Mouse (Mus musculus) lung, adult 2 months (tissue): Measurements from ENCODE around the gene Tmtc1. TPM values are rescaled to one million over a fixed set of nuclear protein-coding genes. Genes with fewer than 3 reads are reported as not detected.

Experiments used
- DNase-seq: peaks from one replicate; pipeline ENCODE4 v3.0.0; 2022
- H3K4me1 ChIP-seq: fragments of 200-500 bp; 2 replicates; pipeline ENCODE4 v1.6.1; 2011; ENCODE audit warnings: low read length; ENCODE audit not compliant: control insufficient read depth, insufficient read depth
- H3K4me3 ChIP-seq: fragments of 200-500 bp; replicated peaks from 2 replicates; pipeline ENCODE3; 2011; ENCODE audit warnings: low read depth, mild to moderate bottlenecking, control low read depth, low read length; ENCODE audit errors: extremely low read depth
- CTCF ChIP-seq: fragments of 200-500 bp; IDR thresholded peaks from 2 replicates; pipeline ENCODE4 v1.5.1; 2011; ENCODE audit warnings: mild to moderate bottlenecking, low read length, control low read depth; ENCODE audit not compliant: insufficient read depth
- POLR2A ChIP-seq: fragments of 200-500 bp; IDR thresholded peaks from 2 replicates; pipeline ENCODE4 v1.6.1; 2011; ENCODE audit warnings: low read depth, mild to moderate bottlenecking, control low read depth, low read length, borderline replicate concordance; ENCODE audit errors: extremely low read depth
- WGBS: fragments of 180-500 bp; shearing (Covaris S2); methylation state at CpG from one replicate; pipeline ENCODE4 v1.1.7; 2018; 5-methylcytosine and 5-hydroxymethylcytosine counted together
- polyA plus RNA-seq: library from polyadenylated mRNA; depleted of rRNA; stranded (reverse); fragments of >200 nt; gene quantifications from 2 replicates; pipeline ENCODE4 v1.2.3, GENCODE M21; 2012

Gene Tmtc1
- polyA plus RNA-seq, 1 experiment: 46.3 TPM

- TF ChIP-seq POLR2A: no peak
- TF ChIP-seq CTCF: no peak
- WGBS: 64% methylated on average over 3 of the region's 3 CpGs
- Histone ChIP-seq H3K4me1 (no peaks in the 10 kb centered on the region), H3K4me3 (no peak overlapping the region)
- DNase-seq: no peak
Measured at GRCm38 (mm10) chr6:148234105-148234828, 209.9 kb downstream of the Tmtc1 start.

GRCm38 (mm10) chr6:148227542-148227941 lies 216.6 kb downstream of the Tmtc1 start:
- no peaks in the 10 kb centered on the region for H3K4me1 ChIP-seq
- no peak for DNase-seq
- TF ChIP-seq POLR2A (no peak), CTCF (no peak)
- WGBS: 53% methylated on average over 3 of the region's 3 CpGs
- H3K4me3 ChIP-seq: no peak overlapping the region

DNA sequence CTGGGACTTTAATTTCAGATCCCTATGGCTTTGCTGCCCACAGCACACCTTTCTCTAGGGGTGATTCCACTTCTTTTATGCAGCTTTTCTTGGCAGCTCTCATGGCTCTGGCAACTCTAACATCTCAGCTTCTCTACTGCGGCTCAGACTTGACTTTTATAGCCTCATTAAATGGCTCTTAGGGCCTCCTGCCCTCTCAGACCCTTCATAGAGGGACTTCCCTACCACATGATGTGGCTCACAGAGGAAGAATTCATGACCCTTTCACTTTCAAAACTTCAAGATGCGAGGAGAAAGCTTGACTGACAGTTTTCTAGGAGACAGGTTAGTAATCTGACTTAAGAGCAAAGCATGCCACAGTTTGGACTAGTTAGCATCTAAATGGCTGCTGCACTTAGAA lies 221.5 kb downstream of the Tmtc1 start:
- DNase-seq: no peak
- no peaks in the 10 kb centered on the region for H3K4me1 ChIP-seq
- TF ChIP-seq POLR2A: no peak
- TF ChIP-seq CTCF: no peak
- WGBS: 69% methylated on average over 2 of the region's 2 CpGs
- no peak overlapping the region for H3K4me3 ChIP-seq

- no peak overlapping the region for H3K4me3 ChIP-seq
- TF ChIP-seq CTCF: no peak
- no peak for TF ChIP-seq POLR2A
- H3K4me1 ChIP-seq: no peaks in the 10 kb centered on the region; the same call in 1 of the 2 replicates
- DNase-seq: no peak
- 58% methylated on average over 2 of the region's 2 CpGs for WGBS
Measured at GRCm38 (mm10) chr6:148218235-148219076, 225.7 kb downstream of the Tmtc1 start.

DNA sequence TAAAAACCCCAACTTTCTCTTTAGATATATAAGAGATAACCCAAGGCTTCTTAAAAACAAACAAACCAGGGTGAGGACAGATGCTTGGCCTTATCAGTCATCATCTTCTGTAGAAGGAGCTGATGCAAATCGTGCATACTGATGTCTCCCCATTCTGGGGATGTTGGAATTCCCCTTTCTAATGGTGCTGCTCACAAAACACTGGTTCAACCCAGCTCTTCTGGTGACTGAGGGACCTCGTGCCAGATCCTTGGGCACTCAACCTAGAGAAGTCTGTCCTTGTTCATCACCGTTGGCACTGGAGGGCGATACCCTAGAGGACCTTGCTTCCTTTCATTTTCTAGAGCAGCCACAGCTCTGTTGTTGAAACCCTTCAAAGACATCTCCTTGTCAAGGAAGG lies 227.4 kb downstream of the Tmtc1 start:
- 82% methylated on average over 4 of the region's 4 CpGs for WGBS
- no peak for DNase-seq
- TF ChIP-seq POLR2A (no peak), CTCF (no peak)
- Histone ChIP-seq H3K4me1 (peaks cover 4% of the 10 kb centered on the region), H3K4me3 (no peak overlapping the region)

DNA sequence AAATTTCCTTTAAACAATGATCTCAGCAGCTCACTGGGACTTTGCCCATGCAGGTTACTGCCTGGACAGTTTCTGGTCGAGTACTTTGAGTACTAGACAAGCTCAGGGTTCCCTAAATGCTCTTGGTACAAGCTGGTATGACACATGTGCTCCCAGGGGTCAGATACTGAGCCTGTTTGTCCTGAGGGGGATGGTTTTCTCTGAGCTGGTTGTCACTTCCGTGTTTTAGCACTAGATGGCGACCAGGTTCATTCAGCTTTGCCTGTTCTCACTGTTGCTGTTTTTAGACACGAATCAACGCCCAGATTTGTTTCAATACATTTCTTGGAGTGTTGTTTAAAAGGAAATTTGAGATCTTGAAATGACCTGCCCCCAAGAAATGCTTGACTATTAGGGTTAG lies 229.4 kb downstream of the Tmtc1 start:
- Histone ChIP-seq H3K4me1 (peaks cover 4% of the 10 kb centered on the region), H3K4me3 (no peak overlapping the region)
- 3% methylated on average over 5 of the region's 5 CpGs for WGBS
- TF ChIP-seq POLR2A (no peak), CTCF (peak; percentile 23; the same call in 1 of the 2 replicates)
- DNase-seq: peak; percentile 17

DNA sequence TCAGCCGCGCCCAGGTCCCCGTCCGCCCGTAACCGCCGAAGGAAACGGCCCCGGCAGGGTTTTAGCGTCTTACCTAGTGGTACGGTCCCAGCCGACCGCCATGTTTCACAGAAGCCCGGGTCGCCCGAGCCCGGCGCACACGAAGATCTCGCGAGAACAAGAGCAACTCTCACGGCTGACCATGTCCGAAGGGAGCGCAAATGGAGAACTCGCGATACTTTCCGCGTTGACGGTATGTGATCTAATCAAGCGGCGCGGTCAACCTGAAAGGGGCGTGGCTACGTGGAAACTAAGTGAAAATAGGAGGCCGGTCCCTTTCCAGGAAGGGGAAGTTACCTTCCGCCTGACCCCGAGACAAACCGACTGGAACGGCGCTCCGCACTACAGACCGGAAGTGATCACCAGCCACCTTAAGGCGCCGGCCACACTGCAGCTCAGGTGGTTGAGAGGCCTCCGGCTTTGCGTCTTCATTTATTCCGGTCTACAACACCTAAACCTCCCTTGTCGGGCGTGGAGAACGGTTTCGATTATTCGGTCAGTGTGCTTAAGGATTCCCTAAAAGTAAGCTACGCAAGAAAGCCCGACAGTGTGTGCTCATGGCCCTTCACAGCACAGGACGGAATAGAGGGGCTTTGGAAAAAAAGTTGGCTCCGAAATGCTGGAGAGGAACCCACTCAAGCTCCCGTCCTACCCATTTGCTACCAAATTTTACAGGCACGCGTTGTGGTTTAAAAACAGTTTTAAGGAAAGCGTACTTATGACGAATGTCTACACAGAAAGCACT lies 232.1 kb downstream of the Tmtc1 start, which contains the start of gene Ergic2:
Gene Ergic2 (minus strand): TSS at position 478 of the 784 bp plus-strand sequence.
- Histone ChIP-seq H3K4me1 (peaks cover 4% of the 10 kb centered on the region), H3K4me3 (peak within 1 kb of the TSS; percentile 79)
- TF ChIP-seq CTCF: no peak
- TF ChIP-seq POLR2A: peak; percentile 75; the same call in 1 of the 2 replicates
- 1% methylated on average over 61 of the region's 61 CpGs for WGBS
- DNase-seq: peak; percentile 97

DNA sequence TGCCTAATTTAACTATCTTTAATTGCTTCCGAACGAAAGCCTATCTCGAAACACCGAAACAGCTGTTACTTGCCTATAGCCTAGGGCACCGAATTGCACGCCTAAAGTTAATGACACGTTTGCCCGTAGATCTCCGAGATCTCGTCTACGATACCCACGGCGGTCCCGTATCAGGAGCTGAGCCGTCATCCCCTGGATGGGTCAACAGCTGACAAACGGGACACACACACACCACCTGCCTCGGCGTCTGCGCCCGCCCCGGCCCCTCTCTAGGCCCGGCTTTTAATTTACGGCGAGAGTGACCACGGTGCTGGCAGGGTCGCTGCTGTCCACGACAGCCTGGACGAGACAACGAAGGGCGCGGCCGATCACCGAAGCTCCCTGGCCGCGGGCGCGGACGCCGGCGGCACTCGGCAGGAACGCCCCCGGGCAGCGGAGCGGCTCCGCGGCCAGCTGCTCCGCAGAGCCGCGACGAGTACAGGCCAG lies 232.8 kb downstream of the Tmtc1 start:
- TF ChIP-seq POLR2A: no peak
- no peak for TF ChIP-seq CTCF
- no peak for DNase-seq

DNA sequence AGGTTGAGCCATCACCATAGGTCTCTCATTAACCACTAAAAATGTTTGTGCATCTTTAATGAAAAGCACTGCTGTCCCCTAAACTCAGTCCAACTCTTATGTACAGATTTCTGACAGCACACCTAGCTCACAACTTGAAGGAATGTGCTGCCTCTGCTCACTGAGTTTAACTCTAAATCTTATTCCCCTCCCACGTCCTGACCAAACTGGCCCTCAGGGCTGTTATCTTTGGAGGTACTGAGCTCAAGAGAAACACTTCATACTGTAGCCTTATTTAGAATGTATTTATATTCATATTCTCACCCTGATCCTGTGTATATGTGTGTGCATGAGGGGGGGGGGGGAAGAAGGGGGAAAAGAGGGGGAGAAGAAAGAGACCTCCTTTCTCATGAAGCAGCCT lies 236.7 kb downstream of the Tmtc1 start:
- WGBS: 72% methylated on average over 1 of the region's 1 CpGs
- TF ChIP-seq POLR2A (no peak), CTCF (no peak)

More for the DNA sequence above, 232.8 kb downstream of the Tmtc1 start:
- WGBS: 1% methylated on average over 51 of the region's 51 CpGs
- H3K4me3 ChIP-seq: peak overlapping the region; percentile 79
- H3K4me1 ChIP-seq: peaks cover 4% of the 10 kb centered on the region

More for the DNA sequence above, 236.7 kb downstream of the Tmtc1 start:
- H3K4me1 ChIP-seq: no peaks in the 10 kb centered on the region; the same call in 1 of the 2 replicates
- DNase-seq: no peak
- H3K4me3 ChIP-seq: no peak overlapping the region
